Mouse (Mus musculus): ENCODE data around the gene Zfp646.

GRCm38 (mm10) chr7:127903971-127904796 is 28.2 kb downstream of the Zfp646 start, which contains the start of gene Bckdk:
- TF ChIP-seq CTCF (IDR thresholded peaks at IDR 0.05; ENCODE audit: borderline replicate concordance, control insufficient read depth, extremely low read depth, insufficient read depth, low read length, poor library complexity) (0 out of 2 replicates have a peak, but pooled peaks have one; percentile 16), POLR2A (IDR thresholded peaks at IDR 0.05; ENCODE audit: control insufficient read depth, extremely low read depth, insufficient read depth, low read length, poor library complexity) (peak; percentile 40; the same call in 1 of the 2 replicates)
